9 mouse cellular contexts compared by ENCODE assay signal in the genomic region with DNA sequence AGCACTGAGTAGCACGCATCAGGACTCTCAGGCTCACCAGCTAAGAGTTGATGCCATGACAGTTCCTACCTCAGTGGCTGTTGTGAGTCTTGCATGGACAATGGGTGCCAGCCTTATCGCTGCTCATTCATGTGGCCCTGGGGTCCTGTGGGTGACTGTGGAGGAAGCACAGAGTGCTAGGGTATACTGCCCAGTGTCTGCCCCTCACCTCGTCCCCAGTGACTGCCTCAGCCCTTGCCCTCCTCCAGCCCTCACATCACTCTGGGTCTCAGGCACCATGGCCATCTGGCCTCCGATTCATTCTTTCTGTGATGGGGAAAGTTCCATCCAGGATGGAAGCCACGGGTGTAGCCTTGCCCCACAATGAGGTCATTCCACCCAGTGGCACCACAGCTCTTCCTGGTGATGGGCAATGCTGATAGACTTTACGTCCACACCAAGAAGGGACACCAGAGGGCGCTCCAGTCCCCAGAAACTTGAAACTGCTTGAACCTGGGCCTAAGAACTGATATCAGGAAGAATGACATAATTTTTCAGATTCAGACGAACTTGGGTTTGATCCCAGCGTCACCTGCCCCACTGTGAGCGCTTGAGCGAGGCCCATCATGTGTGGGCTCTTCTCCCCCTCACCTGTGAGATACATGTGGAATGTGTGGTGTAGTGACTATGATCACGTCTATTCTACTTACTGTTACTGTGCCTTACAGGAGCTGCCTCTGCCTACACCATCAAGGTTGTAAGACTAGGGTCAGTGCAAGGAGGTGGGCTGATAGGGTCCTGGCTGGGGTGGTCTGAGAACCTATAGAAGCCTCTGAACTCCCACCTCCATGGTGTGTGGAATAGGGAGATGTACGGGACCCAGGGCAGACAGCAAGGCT. TPM values are rescaled to one million over a fixed set of nuclear protein-coding genes. Genes with fewer than 3 reads are reported as not detected.
DNase-seq lines count a peak whose midpoint lies in the region; ATAC-seq lines count a peak whose summit lies in the region.
"Had no signal": no experiment of that assay in that cellular context is flagged by ENCODE, and none has a peak within 500 bp of the region (broad histone marks: within the 10 kb centered on the region; RNA-seq: fewer than 3 reads in every experiment).

No protein-coding gene starts in this region.

- H3K9ac ChIP-seq in heart, embryonic 11.5 days (ENCODE audit: low read depth, low read length) = no peak overlapping the region
- H3K9ac ChIP-seq in intestine, embryonic 14.5 days (ENCODE audit: low read length) = no peak overlapping the region
- H3K9ac ChIP-seq in midbrain, embryonic 15.5 days = no peak overlapping the region

- no peak overlapping the region for H3K4me2 ChIP-seq in heart, embryonic 11.5 days
- no peak overlapping the region for H3K4me2 ChIP-seq in intestine, embryonic 14.5 days (ENCODE audit: low read length)
- H3K4me2 ChIP-seq in midbrain, embryonic 15.5 days = no peak overlapping the region

- H3K4me3 ChIP-seq in heart, embryonic 11.5 days (ENCODE audit: low read depth, low read length) = no peak overlapping the region
- H3K4me3 ChIP-seq in intestine, embryonic 14.5 days (ENCODE audit: low read depth, low read length) = no peak overlapping the region
- no peak overlapping the region for H3K4me3 ChIP-seq in midbrain, embryonic 15.5 days
- H3K4me3 ChIP-seq: myocyte had no signal

- WGBS in heart, embryonic 11.5 days (ENCODE audit: insufficient replicate concordance) = 36% methylated on average over 13 of the region's 13 CpGs
- 44% methylated on average over 13 of the region's 13 CpGs for WGBS in intestine, embryonic 14.5 days
- WGBS in midbrain, embryonic 15.5 days = 45% methylated on average over 13 of the region's 13 CpGs

- H3K9me3 ChIP-seq in heart, embryonic 11.5 days (replicated peaks; ENCODE audit: control insufficient read depth, low read length) = no peaks in the 10 kb centered on the region
- H3K9me3 ChIP-seq in intestine, embryonic 14.5 days (ENCODE audit: control insufficient read depth, low read length) = no peaks in the 10 kb centered on the region
- no peaks in the 10 kb centered on the region for H3K9me3 ChIP-seq in midbrain, embryonic 15.5 days

- ATAC-seq in heart, embryonic 11.5 days (replicated peaks; ENCODE audit: insufficient number of reproducible peaks, low FRiP score, low TSS enrichment) = no peak; the same call in 1 of the 2 replicates
- ATAC-seq in intestine, embryonic 14.5 days (replicated peaks; ENCODE audit: low FRiP score, low TSS enrichment, low read depth) = peak; percentile 30; the same call in 1 of the 2 replicates
- peak; percentile 66 for ATAC-seq in midbrain, embryonic 15.5 days (replicated peaks)

- DNase-seq in heart, adult 18-20 months = peak; percentile 65 to 92
- peak; percentile 68 for DNase-seq in cerebellum, adult 9-11 months
- peak; percentile 48 to 76 for DNase-seq in frontal cortex, postnatal 10 days (ENCODE audit: low spot score in 2 of 2)
- DNase-seq in intestine, embryonic 14.5 days (ENCODE audit: low spot score) = peak; percentile 96
- peak; percentile 84 to 88 for DNase-seq in left cerebral cortex, postnatal 14 days (ENCODE audit: low spot score in 2 of 2)
- DNase-seq in spleen, adult 18-20 months = peak; percentile 49 to 83

- H3K36me3 ChIP-seq in heart, embryonic 11.5 days (ENCODE audit: control insufficient read depth, insufficient read depth, low read length) = no peaks in the 10 kb centered on the region
- H3K36me3 ChIP-seq in intestine, embryonic 14.5 days (ENCODE audit: control insufficient read depth, insufficient read depth, low read length) = peaks cover 28% of the 10 kb centered on the region
- no peaks in the 10 kb centered on the region for H3K36me3 ChIP-seq in midbrain, embryonic 15.5 days (replicated peaks)

- 0 out of 2 replicates have a peak, but pooled peaks cover 3% of the 10 kb centered on the region for H3K27me3 ChIP-seq in heart, embryonic 11.5 days (ENCODE audit: control insufficient read depth, insufficient read depth, low read length)
- H3K27me3 ChIP-seq in intestine, embryonic 14.5 days (replicated peaks; ENCODE audit: control insufficient read depth, insufficient read depth, low read length) = no peaks in the 10 kb centered on the region
- H3K27me3 ChIP-seq in midbrain, embryonic 15.5 days (replicated peaks) = 0 out of 2 replicates have a peak, but pooled peaks cover 3% of the 10 kb centered on the region

- peaks cover 13% of the 10 kb centered on the region for H3K4me1 ChIP-seq in heart, embryonic 11.5 days (ENCODE audit: control insufficient read depth, insufficient read depth, low read length)
- no peaks in the 10 kb centered on the region; the same call in 1 of the 2 replicates for H3K4me1 ChIP-seq in intestine, embryonic 14.5 days (replicated peaks; ENCODE audit: control insufficient read depth, insufficient read depth, low read length)
- no peaks in the 10 kb centered on the region for H3K4me1 ChIP-seq in midbrain, embryonic 15.5 days

- intact Hi-C loops in left cerebral cortex, postnatal 14 days (cut with DNase I) = loop anchor here (2.0 kb wide), 1 partner anchor 108 kb away; a partner anchor contains a TSS

- no peak overlapping the region for H3K27ac ChIP-seq in heart, embryonic 11.5 days (ENCODE audit: low read depth, low read length)
- H3K27ac ChIP-seq in intestine, embryonic 14.5 days (ENCODE audit: low read depth) = no peak overlapping the region
- no peak overlapping the region for H3K27ac ChIP-seq in midbrain, embryonic 15.5 days

RNA-seq across cellular contexts. Expression of a gene that starts 32.8 kb away (rescaled TPM):
- total RNA-seq in heart, adult 18-20 months (2021) = 100 to 1,000 TPM; 742 to 802 TPM
- polyA plus RNA-seq in heart, embryonic 11.5 days (2014; fragmentation: Nextera tagmentation; extraction: Ambion mirVana) = 116 and 132 TPM in 2 replicates
- 190 and 194 TPM in 2 replicates for polyA plus RNA-seq in intestine, embryonic 14.5 days (2014; fragmentation: Nextera tagmentation; extraction: Ambion mirVana)
- total RNA-seq in left cerebral cortex, postnatal 14 days (2021) = 10 to 100 TPM; 49.4 to 81.5 TPM
- polyA plus RNA-seq in midbrain, embryonic 15.5 days (2015; fragmentation: Nextera tagmentation; extraction: Ambion mirVana) = 18.9 and 19.2 TPM in 2 replicates

RNA-seq across cellular contexts. Expression of a gene that starts 47.8 kb away (rescaled TPM):
- 100 to 1,000 TPM in 1 of 2 experiments, 10 to 100 TPM in 1; 88.5 to 102 TPM for total RNA-seq in heart, adult 18-20 months (2021)
- polyA plus RNA-seq in heart, embryonic 11.5 days (2014; fragmentation: Nextera tagmentation; extraction: Ambion mirVana) = 39.6 and 46.1 TPM in 2 replicates
- 62.7 and 77.2 TPM in 2 replicates for polyA plus RNA-seq in intestine, embryonic 14.5 days (2014; fragmentation: Nextera tagmentation; extraction: Ambion mirVana)
- 10 to 100 TPM in 1 of 2 experiments, 1 to 10 TPM in 1; 8.0 to 10.1 TPM for total RNA-seq in left cerebral cortex, postnatal 14 days (2021)
- polyA plus RNA-seq in midbrain, embryonic 15.5 days (2015; fragmentation: Nextera tagmentation; extraction: Ambion mirVana) = 13.1 and 14.4 TPM in 2 replicates
